Mouse (Mus musculus) CH12.LX (cell line): ENCODE data around the gene Spout1.
"Not testable (repeated sequence)": the region's sequence is repeated elsewhere in the genome, so short reads cannot be mapped to it uniquely, and the experiment has no call there.

Experiments used
- CTCF ChIP-seq, 2 experiments: IDR thresholded peaks in 1 of 2; conservative IDR thresholded peaks in 1 of 2; 2 replicates each; pipeline ENCODE4 v1.5.1; 2011 to 2012; ENCODE audit warnings: low read depth in 2 of 2, low read length in 2 of 2, improper control_type of control experiment in 1 of 2, inconsistent platforms in 1 of 2, mild to moderate bottlenecking in 1 of 2, moderate library complexity in 1 of 2
- E2F4 ChIP-seq: IDR thresholded peaks from 2 replicates; pipeline ENCODE4 v1.6.1; 2011; ENCODE audit warnings: low read depth, low read length, improper control_type of control experiment; ENCODE audit not compliant: insufficient replicate concordance
- EP300 ChIP-seq: IDR thresholded peaks from 2 replicates; pipeline ENCODE4 v1.6.1; 2011; ENCODE audit warnings: low read length, improper control_type of control experiment
- ETS1 ChIP-seq: conservative IDR thresholded peaks from 2 replicates; pipeline ENCODE4 v1.6.1; 2012; ENCODE audit warnings: low read depth, mild to moderate bottlenecking, inconsistent platforms, low read length, improper control_type of control experiment, moderate library complexity
- IRF4 ChIP-seq: IDR thresholded peaks from 2 replicates; pipeline ENCODE4 v1.6.1; 2014; ENCODE audit warnings: low read depth, mild to moderate bottlenecking, inconsistent platforms, low read length, improper control_type of control experiment
- JUND ChIP-seq: conservative IDR thresholded peaks from 2 replicates; pipeline ENCODE4 v1.6.1; 2011; ENCODE audit warnings: low read depth, low read length, improper control_type of control experiment
- MAFK ChIP-seq: IDR thresholded peaks from 2 replicates; pipeline ENCODE4 v1.6.1; 2011; ENCODE audit warnings: low read length, improper control_type of control experiment; ENCODE audit not compliant: insufficient replicate concordance
- MAX ChIP-seq: IDR thresholded peaks from 2 replicates; pipeline ENCODE4 v1.6.1; 2011; ENCODE audit warnings: low read length, improper control_type of control experiment
- POLR2A ChIP-seq: IDR thresholded peaks from 2 replicates; pipeline ENCODE4 v1.6.1; 2011; ENCODE audit warnings: low read depth, mild to moderate bottlenecking, improper control_type of control experiment, low read length
- POLR2AphosphoS2 ChIP-seq: IDR thresholded peaks from 2 replicates; pipeline ENCODE4 v1.6.1; 2011; ENCODE audit warnings: low read depth, low read length, improper control_type of control experiment
- RCOR1 ChIP-seq: conservative IDR thresholded peaks from 2 replicates; pipeline ENCODE4 v1.6.1; 2012; ENCODE audit warnings: low read depth, mild to moderate bottlenecking, inconsistent platforms, low read length, improper control_type of control experiment
- TCF12 ChIP-seq: IDR thresholded peaks from 2 replicates; pipeline ENCODE4 v1.6.1; 2014; ENCODE audit warnings: low read depth, mild to moderate bottlenecking, inconsistent platforms, low read length, improper control_type of control experiment
- USF1 ChIP-seq: IDR thresholded peaks from 2 replicates; pipeline ENCODE4 v1.6.1; 2014; ENCODE audit warnings: low read depth, mild to moderate bottlenecking, inconsistent platforms, low read length, improper control_type of control experiment
- USF2 ChIP-seq: conservative IDR thresholded peaks from 2 replicates; pipeline ENCODE4 v1.6.1; 2011; ENCODE audit warnings: low read depth, low read length, improper control_type of control experiment

- TF ChIP-seq CTCF (conservative IDR thresholded peaks at IDR 0.05 in 1 of 2, IDR thresholded peaks at IDR 0.05 in 1 of 2; ENCODE audit: low read depth in 2 of 2, low read length in 2 of 2): peak in 1 of 2 experiments; percentile 25; a peak in 2 of 4 replicates
- not testable (repeated sequence) for TF ChIP-seq MAFK, POLR2A, POLR2AphosphoS2, JUND, RCOR1, EP300, MAX, IRF4, ETS1, USF1, TCF12, E2F4, USF2
Measured at GRCm38 (mm10) chr2:30131240-30131639, 47.0 kb downstream of the Spout1 start.
